Mouse (Mus musculus): Measurements from ENCODE around the gene Cd6. TPM values are rescaled to one million over a fixed set of nuclear protein-coding genes. Genes with fewer than 3 reads are reported as not detected.

The Cd6 gene
- total and polyA plus RNA-seq, 3 experiments: not detected

DNA sequence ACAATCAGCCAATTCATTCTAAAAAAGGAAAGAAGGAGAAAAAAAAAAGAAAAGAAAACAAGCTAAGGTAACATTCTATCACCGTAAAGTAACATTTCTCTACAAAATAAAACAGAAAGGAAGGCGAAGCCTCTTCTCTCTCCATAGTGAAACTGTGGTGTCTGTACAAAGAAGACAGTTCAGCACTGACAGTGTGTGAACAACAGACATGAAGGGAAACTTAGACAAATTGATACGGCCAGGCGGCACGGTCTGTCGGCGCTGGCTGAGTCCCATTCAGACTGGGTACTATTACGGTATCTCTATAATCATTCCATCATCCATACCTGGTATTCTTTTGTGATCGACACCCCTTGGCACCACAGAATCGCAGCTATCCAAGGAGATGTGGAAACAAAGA, 57.0 kb downstream of the Cd6 start:
- Histone ChIP-seq H3K9ac (ENCODE audit: control insufficient read depth, low read depth, low read length, poor library complexity, severe bottlenecking) (no peak overlapping the region), H3K27me3 (ENCODE audit: control insufficient read depth in 1 of 2, insufficient read depth in 2 of 2, low read length in 2 of 2) (peaks cover 0 to 12% of the 10 kb centered on the region in 2 experiments; a peak in 3 of 4 replicates), H3K4me3 (ENCODE audit: control insufficient read depth in 1 of 2, insufficient read depth in 1 of 2, low read depth in 2 of 2, low read length in 2 of 2) (no peak overlapping the region), H3K36me3 (ENCODE audit: control insufficient read depth in 1 of 2, insufficient read depth in 2 of 2, low read length in 2 of 2) (no peaks in the 10 kb centered on the region), H3K9me3 (replicated peaks; ENCODE audit: insufficient read depth, low read length) (no peaks in the 10 kb centered on the region), H3K79me2 (ENCODE audit: control insufficient read depth, insufficient read depth, low read length, poor library complexity) (no peaks in the 10 kb centered on the region), H3K4me1 (ENCODE audit: control insufficient read depth in 1 of 2, insufficient read depth in 2 of 2, low read length in 2 of 2) (no peaks in the 10 kb centered on the region), H3K27ac (ENCODE audit: control insufficient read depth, low read depth, low read length) (no peak overlapping the region)
- no peak for DNase-seq (ENCODE audit: low read depth, low spot score)
- TF ChIP-seq MAFK (IDR thresholded peaks at IDR 0.05; ENCODE audit: borderline replicate concordance, low read depth, low read length): no peak
- TF ChIP-seq ZC3H11A (IDR thresholded peaks at IDR 0.05; ENCODE audit: low read depth, low read length): no peak
- TF ChIP-seq CHD1 (IDR thresholded peaks at IDR 0.05; ENCODE audit: low read depth, low read length): no peak
- no peak for TF ChIP-seq RAD21 (IDR thresholded peaks at IDR 0.05; ENCODE audit: low read depth, low read length)
- no peak for TF ChIP-seq MYB (IDR thresholded peaks at IDR 0.05; ENCODE audit: low read depth, low read length)
- no peak for TF ChIP-seq SIN3A (IDR thresholded peaks at IDR 0.05; ENCODE audit: low read length)
- TF ChIP-seq TCF12 (IDR thresholded peaks at IDR 0.05; ENCODE audit: low read depth, low read length): no peak
- no peak for TF ChIP-seq MAZ (IDR thresholded peaks at IDR 0.05; ENCODE audit: low read depth, low read length)

DNA sequence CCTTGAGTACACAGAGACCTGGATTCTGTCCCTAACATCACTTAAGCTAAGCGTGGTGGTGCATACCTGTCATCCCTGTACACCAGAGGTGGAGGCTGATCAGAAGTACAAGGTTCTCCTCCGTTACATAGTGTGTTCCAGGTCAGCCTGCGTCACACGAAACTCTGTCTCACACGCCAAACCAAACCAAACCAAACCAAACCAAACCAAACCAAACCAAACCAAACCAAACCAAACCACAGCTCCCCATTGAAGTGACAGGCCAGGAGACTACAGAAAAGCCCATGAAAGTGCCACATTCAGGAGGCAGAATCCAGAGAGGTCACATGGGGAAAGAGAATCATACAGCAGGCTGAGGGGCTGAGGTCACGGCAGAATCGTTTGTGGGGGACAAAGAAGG, 57.9 kb downstream of the Cd6 start:
- DNase-seq (ENCODE audit: low read depth, low spot score): no peak
- peaks cover 0 to 12% of the 10 kb centered on the region in 2 experiments; a peak in 3 of 4 replicates for H3K27me3 ChIP-seq (ENCODE audit: control insufficient read depth in 1 of 2, insufficient read depth in 2 of 2, low read length in 2 of 2)
- no peak overlapping the region for H3K4me3 ChIP-seq (ENCODE audit: control insufficient read depth in 1 of 2, insufficient read depth in 1 of 2, low read depth in 2 of 2, low read length in 2 of 2)
- no peak overlapping the region for H3K9ac ChIP-seq (ENCODE audit: control insufficient read depth, low read depth, low read length, poor library complexity, severe bottlenecking)
- no peaks in the 10 kb centered on the region for H3K36me3 ChIP-seq (ENCODE audit: control insufficient read depth in 1 of 2, insufficient read depth in 2 of 2, low read length in 2 of 2)
- TF ChIP-seq MYC (IDR thresholded peaks at IDR 0.05; ENCODE audit: low read depth, low read length): no peak
- no peak for TF ChIP-seq ZNF384 (IDR thresholded peaks at IDR 0.05; ENCODE audit: low read depth, low read length)
- no peak for TF ChIP-seq MYB (IDR thresholded peaks at IDR 0.05; ENCODE audit: low read depth, low read length)
- no peak for TF ChIP-seq POLR2A (IDR thresholded peaks at IDR 0.05; ENCODE audit: control insufficient read depth in 1 of 2, insufficient read depth in 1 of 2, low read depth in 1 of 2, low read length in 2 of 2, poor library complexity in 1 of 2)
- no peak for TF ChIP-seq HCFC1 (IDR thresholded peaks at IDR 0.05; ENCODE audit: low read depth, low read length)
- TF ChIP-seq POLR2AphosphoS5 (IDR thresholded peaks at IDR 0.05; ENCODE audit: borderline replicate concordance, low read depth, low read length): no peak
- TF ChIP-seq ZKSCAN1 (IDR thresholded peaks at IDR 0.05; ENCODE audit: low read depth, low read length): no peak
- no peak overlapping the region for H3K27ac ChIP-seq (ENCODE audit: control insufficient read depth, low read depth, low read length)
- no peaks in the 10 kb centered on the region for H3K9me3 ChIP-seq (replicated peaks; ENCODE audit: insufficient read depth, low read length)
- H3K79me2 ChIP-seq (ENCODE audit: control insufficient read depth, insufficient read depth, low read length, poor library complexity): no peaks in the 10 kb centered on the region
- no peaks in the 10 kb centered on the region for H3K4me1 ChIP-seq (ENCODE audit: control insufficient read depth in 1 of 2, insufficient read depth in 2 of 2, low read length in 2 of 2)

DNA sequence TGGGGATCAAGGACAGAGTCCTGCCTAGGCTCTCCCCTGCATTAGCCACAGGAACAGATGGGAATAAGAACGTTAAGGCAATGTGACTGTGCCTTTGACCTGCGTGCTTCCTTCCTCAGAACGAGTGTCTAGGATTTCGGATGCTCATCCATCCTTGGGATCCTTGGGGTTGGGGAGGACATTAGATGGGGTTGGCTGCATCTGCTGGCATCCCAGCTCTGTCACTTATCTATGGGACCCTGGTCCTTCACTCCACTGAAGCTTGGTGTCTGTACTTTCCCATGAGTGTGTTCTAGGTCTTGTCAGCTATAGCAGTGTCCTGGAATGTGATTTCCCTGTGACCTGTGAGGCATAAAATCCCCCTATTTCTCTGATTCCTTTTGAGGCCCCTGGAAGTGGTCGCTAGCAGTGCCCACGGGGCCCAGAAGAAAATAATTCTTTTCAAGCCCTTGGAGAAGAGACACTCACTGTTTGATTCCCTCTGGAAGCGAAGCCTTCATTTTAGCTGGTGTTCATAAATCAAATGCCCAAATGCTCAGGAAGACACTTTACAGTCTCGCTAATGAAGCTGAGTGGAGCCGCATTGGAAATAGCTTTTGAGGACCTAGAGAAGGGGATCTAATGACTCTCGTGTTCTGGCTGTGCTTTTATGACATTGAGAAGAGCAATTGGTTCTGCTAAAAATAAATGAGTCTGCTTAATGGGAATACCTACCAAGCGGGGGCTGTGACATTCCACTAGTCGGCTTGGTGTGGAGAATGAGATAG, 60.2 kb downstream of the Cd6 start:
- Histone ChIP-seq H3K27me3 (ENCODE audit: control insufficient read depth in 1 of 2, insufficient read depth in 2 of 2, low read length in 2 of 2) (peaks cover 0 to 12% of the 10 kb centered on the region in 2 experiments; a peak in 3 of 4 replicates), H3K4me3 (ENCODE audit: control insufficient read depth in 1 of 2, insufficient read depth in 1 of 2, low read depth in 2 of 2, low read length in 2 of 2) (no peak overlapping the region), H3K27ac (ENCODE audit: control insufficient read depth, low read depth, low read length) (no peak overlapping the region), H3K9me3 (replicated peaks; ENCODE audit: insufficient read depth, low read length) (no peaks in the 10 kb centered on the region), H3K79me2 (ENCODE audit: control insufficient read depth, insufficient read depth, low read length, poor library complexity) (no peaks in the 10 kb centered on the region), H3K36me3 (ENCODE audit: control insufficient read depth in 1 of 2, insufficient read depth in 2 of 2, low read length in 2 of 2) (no peaks in the 10 kb centered on the region), H3K4me1 (ENCODE audit: control insufficient read depth in 1 of 2, insufficient read depth in 2 of 2, low read length in 2 of 2) (no peaks in the 10 kb centered on the region), H3K9ac (ENCODE audit: control insufficient read depth, low read depth, low read length, poor library complexity, severe bottlenecking) (no peak overlapping the region)
- TF ChIP-seq UBTF (IDR thresholded peaks at IDR 0.05; ENCODE audit: borderline replicate concordance, insufficient read depth, low read depth, low read length): no peak
- TF ChIP-seq MAZ (IDR thresholded peaks at IDR 0.05; ENCODE audit: low read depth, low read length): no peak
- TF ChIP-seq ETS1 (IDR thresholded peaks at IDR 0.05; ENCODE audit: low read depth, low read length): no peak
- DNase-seq (ENCODE audit: low read depth, low spot score): no peak
